Comparison of ENCODE assay signal across 19 mouse cellular contexts in the genomic region with DNA sequence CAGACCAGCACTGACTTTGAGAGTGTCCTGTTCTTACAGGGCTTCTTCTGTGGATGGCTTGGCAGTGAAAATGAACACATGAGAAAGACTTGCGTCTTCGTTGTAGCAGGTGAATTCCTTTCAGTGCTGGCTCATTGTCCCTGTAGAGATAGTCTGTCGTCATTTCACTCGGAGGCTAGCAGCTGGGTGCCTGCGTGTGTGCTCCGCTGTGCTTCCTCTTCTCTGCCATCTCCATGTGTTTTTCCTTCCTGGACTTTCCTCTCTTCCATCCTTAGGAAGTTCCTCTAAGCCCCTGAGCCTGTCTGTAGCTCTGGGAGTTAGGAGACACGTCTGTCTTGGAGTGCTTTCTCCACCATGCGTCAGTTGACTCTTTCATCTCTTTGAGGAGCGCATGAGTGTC. TPM values are rescaled to one million over a fixed set of nuclear protein-coding genes. Genes with fewer than 3 reads are reported as not detected.
A peak's percentile ranks its signal among the peaks of the same experiment; 100 is the strongest.
DNase-seq lines count a peak whose midpoint lies in the region; ATAC-seq lines count a peak whose summit lies in the region.
"Had no signal": no experiment of that assay in that cellular context is flagged by ENCODE, and none has a peak within 500 bp of the region (broad histone marks: within the 10 kb centered on the region; RNA-seq: fewer than 3 reads in every experiment).

No protein-coding gene starts in this region.

- no peaks in the 10 kb centered on the region for H3K9me3 ChIP-seq in heart, embryonic 14.5 days (ENCODE audit: control insufficient read depth, low read length)
- no peaks in the 10 kb centered on the region for H3K9me3 ChIP-seq in midbrain, embryonic 10.5 days (replicated peaks)
- no peaks in the 10 kb centered on the region for H3K9me3 ChIP-seq in midbrain, embryonic 14.5 days (ENCODE audit: control insufficient read depth, low read length)
- no peaks in the 10 kb centered on the region for H3K9me3 ChIP-seq in heart, embryonic 16.5 days (replicated peaks; ENCODE audit: control insufficient read depth, low read length)
- H3K9me3 ChIP-seq: forebrain, embryonic 15.5 days; kidney, embryonic 15.5 days had no signal

- H3K27ac ChIP-seq in heart, embryonic 14.5 days (replicated peaks in 1 of 2; ENCODE audit: control insufficient read depth in 1 of 2, insufficient read depth in 1 of 2, low read depth in 2 of 2, low read length in 2 of 2): peak overlapping the region; percentile 8 to 48; a peak in 1 of 4 replicates
- H3K27ac ChIP-seq in midbrain, embryonic 10.5 days (replicated peaks): peak overlapping the region; percentile 33; the same call in 1 of the 2 replicates
- no peak overlapping the region for H3K27ac ChIP-seq in midbrain, embryonic 14.5 days (replicated peaks; ENCODE audit: low read depth, low read length)
- H3K27ac ChIP-seq in heart, embryonic 16.5 days (ENCODE audit: low read length): peak overlapping the region; percentile 37; the same call in 1 of the 2 replicates
- H3K27ac ChIP-seq: forebrain, embryonic 15.5 days; kidney, embryonic 15.5 days had no signal

- 28% methylated on average over 9 of the region's 9 CpGs for WGBS in heart, embryonic 14.5 days
- 48% methylated on average over 9 of the region's 9 CpGs for WGBS in midbrain, embryonic 10.5 days
- WGBS in midbrain, embryonic 14.5 days: 33% methylated on average over 9 of the region's 9 CpGs
- WGBS in heart, embryonic 16.5 days: 35% methylated on average over 9 of the region's 9 CpGs

- H3K36me3 ChIP-seq in heart, embryonic 14.5 days (ENCODE audit: control insufficient read depth, insufficient read depth, low read length): no peaks in the 10 kb centered on the region
- H3K36me3 ChIP-seq in midbrain, embryonic 10.5 days: no peaks in the 10 kb centered on the region
- no peaks in the 10 kb centered on the region for H3K36me3 ChIP-seq in midbrain, embryonic 14.5 days (ENCODE audit: control insufficient read depth, insufficient read depth, low read length)
- H3K36me3 ChIP-seq in heart, embryonic 16.5 days (ENCODE audit: control insufficient read depth, insufficient read depth): no peaks in the 10 kb centered on the region
- H3K36me3 ChIP-seq: forebrain, embryonic 15.5 days; kidney, embryonic 15.5 days had no signal

- no peaks in the 10 kb centered on the region for H3K27me3 ChIP-seq in heart, embryonic 14.5 days (ENCODE audit: control insufficient read depth, insufficient read depth, low read length)
- no peaks in the 10 kb centered on the region for H3K27me3 ChIP-seq in midbrain, embryonic 10.5 days (ENCODE audit: low read depth, poor library complexity, severe bottlenecking)
- H3K27me3 ChIP-seq in midbrain, embryonic 14.5 days (ENCODE audit: control insufficient read depth, insufficient read depth, low read length): no peaks in the 10 kb centered on the region
- H3K27me3 ChIP-seq in heart, embryonic 16.5 days (ENCODE audit: control insufficient read depth, insufficient read depth, low read length): no peaks in the 10 kb centered on the region
- H3K27me3 ChIP-seq: forebrain, embryonic 15.5 days; kidney, embryonic 15.5 days had no signal

- peak; percentile 69 for DNase-seq in heart, adult 11 months
- DNase-seq in heart, postnatal 25 days (ENCODE audit: low spot score): no peak
- no peak for DNase-seq in heart, postnatal 10 days
- no peak for DNase-seq in midbrain, embryonic 10.5 days (ENCODE audit: low spot score)
- DNase-seq in midbrain, embryonic 14.5 days: no peak
- DNase-seq: adrenal gland, postnatal 25 days; gastrocnemius, postnatal 25 days; kidney, adult 11 months; kidney, postnatal 36 days; layer of hippocampus, postnatal 36 days; lung, postnatal 4 days; right cerebral cortex, postnatal 14 days; thymus, adult 2 months; thymus, postnatal 4 days had no signal

- H3K9ac ChIP-seq in heart, embryonic 14.5 days (ENCODE audit: low read length): 0 out of 2 replicates have a peak overlapping the region, but pooled peaks have one; percentile 14
- no peak overlapping the region for H3K9ac ChIP-seq in midbrain, embryonic 14.5 days (replicated peaks; ENCODE audit: low read length)
- peak overlapping the region; percentile 38 for H3K9ac ChIP-seq in heart, embryonic 16.5 days (ENCODE audit: low read length)
- H3K9ac ChIP-seq: forebrain, embryonic 15.5 days; kidney, embryonic 15.5 days had no signal

- peaks cover 28 to 59% of the 10 kb centered on the region in 2 experiments for H3K4me1 ChIP-seq in heart, embryonic 14.5 days (ENCODE audit: control insufficient read depth in 2 of 2, insufficient read depth in 2 of 2, low read length in 2 of 2)
- H3K4me1 ChIP-seq in midbrain, embryonic 10.5 days: peaks cover 34% of the 10 kb centered on the region
- peaks cover 19% of the 10 kb centered on the region for H3K4me1 ChIP-seq in midbrain, embryonic 14.5 days (ENCODE audit: control insufficient read depth, insufficient read depth, low read length)
- peaks cover 43% of the 10 kb centered on the region for H3K4me1 ChIP-seq in heart, embryonic 16.5 days (ENCODE audit: control insufficient read depth, insufficient read depth, low read length)

- intact Hi-C loops in heart, postnatal 25 days (cut with DNase I): no loop called here
- intact Hi-C loops in heart, postnatal 10 days (cut with DNase I): no loop called here

- H3K4me2 ChIP-seq in heart, embryonic 14.5 days (ENCODE audit: low read length): peak overlapping the region; percentile 51
- H3K4me2 ChIP-seq in midbrain, embryonic 14.5 days (ENCODE audit: low read length): no peak overlapping the region
- peak overlapping the region; percentile 40; the same call in 1 of the 2 replicates for H3K4me2 ChIP-seq in heart, embryonic 16.5 days (ENCODE audit: low read depth, low read length)
- H3K4me2 ChIP-seq: forebrain, embryonic 15.5 days; kidney, embryonic 15.5 days had no signal

- H3K4me3 ChIP-seq in heart, embryonic 14.5 days (ENCODE audit: control insufficient read depth in 1 of 2, insufficient read depth in 1 of 2, low read depth in 1 of 2, low read length in 2 of 2): peak overlapping the region in 1 of 2 experiments; percentile 1; a peak in 1 of 4 replicates
- no peak overlapping the region for H3K4me3 ChIP-seq in midbrain, embryonic 10.5 days
- no peak overlapping the region for H3K4me3 ChIP-seq in midbrain, embryonic 14.5 days (replicated peaks; ENCODE audit: low read depth, low read length)
- peak overlapping the region; percentile 3; the same call in 1 of the 2 replicates for H3K4me3 ChIP-seq in heart, embryonic 16.5 days (ENCODE audit: low read length)
- H3K4me3 ChIP-seq: forebrain, embryonic 15.5 days; kidney, embryonic 15.5 days had no signal

- no peak for ATAC-seq in heart, embryonic 14.5 days (ENCODE audit: insufficient number of reproducible peaks, insufficient read depth, low FRiP score, low read depth)
- no peak for ATAC-seq in midbrain, embryonic 14.5 days (ENCODE audit: low FRiP score, low TSS enrichment)
- ATAC-seq in heart, embryonic 16.5 days (replicated peaks; ENCODE audit: extremely low read depth, insufficient read depth, low FRiP score): no peak
- ATAC-seq in cerebellum, adult (ENCODE audit: insufficient number of reproducible peaks, low FRiP score, low TSS enrichment): no peak

RNA-seq across cellular contexts. Expression of gene Gnaq, which starts 41.1 kb away (rescaled TPM):
- total RNA-seq in heart, postnatal 25 days (2021): 10 to 100 TPM; 24.9 to 25.8 TPM
- 9.2 and 10.1 TPM in 2 replicates for polyA plus RNA-seq in heart, embryonic 14.5 days (2014; fragmentation: Nextera tagmentation; extraction: Ambion mirVana)
- 10 to 100 TPM; 37.3 to 38.1 TPM for total RNA-seq in heart, postnatal 10 days (2021)
- 20.9 and 27.5 TPM in 2 replicates for polyA plus RNA-seq in midbrain, embryonic 10.5 days (2016; fragmentation: Nextera tagmentation; extraction: Ambion mirVana)
- polyA plus RNA-seq in midbrain, embryonic 14.5 days (2014; fragmentation: Nextera tagmentation; extraction: Ambion mirVana): 52.7 and 86.7 TPM in 2 replicates
- polyA plus RNA-seq in heart, embryonic 16.5 days (2015; fragmentation: Nextera tagmentation; extraction: Ambion mirVana): 17.9 and 20.5 TPM in 2 replicates
